Mouse (Mus musculus): ENCODE results near the gene Cog2. TPM values are rescaled to one million over a fixed set of nuclear protein-coding genes. Genes with fewer than 3 reads are reported as not detected.

Cog2 gene
- polyA plus RNA-seq (2016; fragmentation: Nextera tagmentation; extraction: Ambion mirVana): 40.3 and 41.0 TPM in 2 replicates

GRCm38 (mm10) chr8:124520249-124521080 is at the start of gene Cog2:
Cog2 (plus strand) TSS chr8:124520767.
- peaks cover 1% of the 10 kb centered on the region for H3K36me3 ChIP-seq
- peaks cover 15% of the 10 kb centered on the region for H3K4me1 ChIP-seq
- H3K4me2 ChIP-seq (replicated peaks): peak within 1 kb of the TSS; percentile 90
- peak within 1 kb of the TSS; percentile 81 for H3K9ac ChIP-seq
- H3K4me3 ChIP-seq: peak within 1 kb of the TSS; percentile 85
- no peaks in the 10 kb centered on the region for H3K9me3 ChIP-seq
- no peak within 1 kb of the TSS for H3K27ac ChIP-seq
- peak; percentile 99 for ATAC-seq (ENCODE audit: low FRiP score, low read depth)
- H3K27me3 ChIP-seq (replicated peaks): no peaks in the 10 kb centered on the region
- WGBS: 10% methylated on average over 50 of the region's 50 CpGs

- no peak for ATAC-seq (ENCODE audit: low FRiP score, low read depth)
- H3K9ac ChIP-seq: no peak overlapping the region
- H3K4me2 ChIP-seq (replicated peaks): no peak overlapping the region
- H3K4me3 ChIP-seq: no peak overlapping the region
- H3K27ac ChIP-seq: no peak overlapping the region
- no peaks in the 10 kb centered on the region for H3K27me3 ChIP-seq (replicated peaks)
- peaks cover 10% of the 10 kb centered on the region; the same call in 1 of the 2 replicates for H3K4me1 ChIP-seq
- no peaks in the 10 kb centered on the region for H3K36me3 ChIP-seq
- H3K9me3 ChIP-seq: no peaks in the 10 kb centered on the region
- WGBS: 81% methylated on average over 5 of the region's 5 CpGs
These were observed 44.9 kb upstream of the Cog2 start for GRCm38 (mm10) chr8:124475690-124476089.

GRCm38 (mm10) chr8:124476701-124477100 is 43.9 kb upstream of the Cog2 start:
- H3K36me3 ChIP-seq: no peaks in the 10 kb centered on the region
- no peaks in the 10 kb centered on the region for H3K9me3 ChIP-seq
- peaks cover 10% of the 10 kb centered on the region; the same call in 1 of the 2 replicates for H3K4me1 ChIP-seq
- WGBS: 31% methylated on average over 9 of the region's 9 CpGs
- no peak overlapping the region for H3K4me3 ChIP-seq
- H3K9ac ChIP-seq: no peak overlapping the region
- ATAC-seq (ENCODE audit: low FRiP score, low read depth): no peak
- no peak overlapping the region for H3K4me2 ChIP-seq (replicated peaks)
- no peak overlapping the region for H3K27ac ChIP-seq
- no peaks in the 10 kb centered on the region for H3K27me3 ChIP-seq (replicated peaks)

- 78% methylated on average over 3 of the region's 3 CpGs for WGBS
- Histone ChIP-seq H3K4me3 (no peak overlapping the region), H3K27me3 (replicated peaks) (no peaks in the 10 kb centered on the region), H3K36me3 (no peaks in the 10 kb centered on the region), H3K9ac (no peak overlapping the region), H3K4me1 (peaks cover 10% of the 10 kb centered on the region; the same call in 1 of the 2 replicates), H3K4me2 (replicated peaks) (no peak overlapping the region), H3K9me3 (peaks cover 4% of the 10 kb centered on the region; the same call in 1 of the 2 replicates), H3K27ac (no peak overlapping the region)
- no peak for ATAC-seq (ENCODE audit: low FRiP score, low read depth)
These were observed 41.3 kb upstream of the Cog2 start for GRCm38 (mm10) chr8:124479251-124479650.

GRCm38 (mm10) chr8:124480321-124480720 is 40.2 kb upstream of the Cog2 start:
- H3K36me3 ChIP-seq: no peaks in the 10 kb centered on the region
- peaks cover 10% of the 10 kb centered on the region; the same call in 1 of the 2 replicates for H3K4me1 ChIP-seq
- no peaks in the 10 kb centered on the region for H3K27me3 ChIP-seq (replicated peaks)
- H3K4me2 ChIP-seq (replicated peaks): no peak overlapping the region
- WGBS: 85% methylated on average over 8 of the region's 8 CpGs
- H3K4me3 ChIP-seq: no peak overlapping the region
- peaks cover 4% of the 10 kb centered on the region; the same call in 1 of the 2 replicates for H3K9me3 ChIP-seq
- H3K9ac ChIP-seq: no peak overlapping the region
- H3K27ac ChIP-seq: no peak overlapping the region
- ATAC-seq (ENCODE audit: low FRiP score, low read depth): no peak

- ATAC-seq (ENCODE audit: low FRiP score, low read depth): no peak
- 86% methylated on average over 2 of the region's 2 CpGs for WGBS
These were observed 37.8 kb upstream of the Cog2 start for GRCm38 (mm10) chr8:124482790-124483189.

GRCm38 (mm10) chr8:124483356-124484115 is 37.0 kb upstream of the Cog2 start:
- Histone ChIP-seq H3K4me2 (replicated peaks) (no peak overlapping the region), H3K4me1 (no peaks in the 10 kb centered on the region), H3K36me3 (no peaks in the 10 kb centered on the region), H3K9me3 (peaks cover 4% of the 10 kb centered on the region; the same call in 1 of the 2 replicates), H3K9ac (no peak overlapping the region), H3K27me3 (replicated peaks) (no peaks in the 10 kb centered on the region), H3K4me3 (no peak overlapping the region), H3K27ac (no peak overlapping the region)
- 72% methylated on average over 7 of the region's 7 CpGs for WGBS
- no peak for ATAC-seq (ENCODE audit: low FRiP score, low read depth)

More at GRCm38 (mm10) chr8:124482790-124483189, 37.8 kb upstream of the Cog2 start:
- Histone ChIP-seq H3K9me3 (peaks cover 4% of the 10 kb centered on the region; the same call in 1 of the 2 replicates), H3K9ac (no peak overlapping the region), H3K4me3 (no peak overlapping the region), H3K27ac (no peak overlapping the region), H3K4me1 (no peaks in the 10 kb centered on the region), H3K36me3 (no peaks in the 10 kb centered on the region), H3K27me3 (replicated peaks) (no peaks in the 10 kb centered on the region), H3K4me2 (replicated peaks) (no peak overlapping the region)

GRCm38 (mm10) chr8:124489311-124489710 is 31.3 kb upstream of the Cog2 start:
- Histone ChIP-seq H3K27ac (no peak overlapping the region), H3K27me3 (replicated peaks) (no peaks in the 10 kb centered on the region), H3K4me3 (no peak overlapping the region), H3K9ac (no peak overlapping the region), H3K36me3 (no peaks in the 10 kb centered on the region), H3K4me2 (replicated peaks) (no peak overlapping the region), H3K4me1 (no peaks in the 10 kb centered on the region), H3K9me3 (no peaks in the 10 kb centered on the region)
- no peak for ATAC-seq (ENCODE audit: low FRiP score, low read depth)
- 96% methylated on average over 6 of the region's 6 CpGs for WGBS

- ATAC-seq (ENCODE audit: low FRiP score, low read depth): no peak
- H3K4me1 ChIP-seq: no peaks in the 10 kb centered on the region
- H3K27me3 ChIP-seq (replicated peaks): no peaks in the 10 kb centered on the region
- WGBS: 88% methylated on average over 6 of the region's 6 CpGs
- H3K27ac ChIP-seq: no peak overlapping the region
- no peak overlapping the region for H3K9ac ChIP-seq
- H3K9me3 ChIP-seq: no peaks in the 10 kb centered on the region
- H3K4me2 ChIP-seq (replicated peaks): no peak overlapping the region
- no peaks in the 10 kb centered on the region for H3K36me3 ChIP-seq
- no peak overlapping the region for H3K4me3 ChIP-seq
These were observed 30.8 kb upstream of the Cog2 start for GRCm38 (mm10) chr8:124489786-124490185.

- Histone ChIP-seq H3K4me1 (no peaks in the 10 kb centered on the region), H3K27me3 (replicated peaks) (no peaks in the 10 kb centered on the region), H3K36me3 (no peaks in the 10 kb centered on the region), H3K4me3 (no peak overlapping the region), H3K9me3 (no peaks in the 10 kb centered on the region), H3K9ac (no peak overlapping the region), H3K27ac (no peak overlapping the region), H3K4me2 (replicated peaks) (no peak overlapping the region)
- 89% methylated on average over 3 of the region's 3 CpGs for WGBS
- no peak for ATAC-seq (ENCODE audit: low FRiP score, low read depth)
These were observed 26.2 kb upstream of the Cog2 start for GRCm38 (mm10) chr8:124494397-124494796.

- no peaks in the 10 kb centered on the region for H3K36me3 ChIP-seq
- 91% methylated on average over 15 of the region's 15 CpGs for WGBS
- no peak for ATAC-seq (ENCODE audit: low FRiP score, low read depth)
- no peaks in the 10 kb centered on the region for H3K4me1 ChIP-seq
- no peak overlapping the region for H3K27ac ChIP-seq
- H3K9me3 ChIP-seq: no peaks in the 10 kb centered on the region
- H3K27me3 ChIP-seq (replicated peaks): no peaks in the 10 kb centered on the region
- H3K4me2 ChIP-seq (replicated peaks): no peak overlapping the region
- no peak overlapping the region for H3K9ac ChIP-seq
- no peak overlapping the region for H3K4me3 ChIP-seq
These were observed 25.6 kb upstream of the Cog2 start for GRCm38 (mm10) chr8:124494955-124495354.

GRCm38 (mm10) chr8:124495676-124496075 is 24.9 kb upstream of the Cog2 start:
- 69% methylated on average over 11 of the region's 11 CpGs for WGBS
- H3K9me3 ChIP-seq: no peaks in the 10 kb centered on the region
- H3K27ac ChIP-seq: no peak overlapping the region
- H3K4me1 ChIP-seq: no peaks in the 10 kb centered on the region
- no peak overlapping the region for H3K9ac ChIP-seq
- H3K36me3 ChIP-seq: no peaks in the 10 kb centered on the region
- H3K4me2 ChIP-seq (replicated peaks): no peak overlapping the region
- ATAC-seq (ENCODE audit: low FRiP score, low read depth): no peak
- H3K27me3 ChIP-seq (replicated peaks): no peaks in the 10 kb centered on the region
- no peak overlapping the region for H3K4me3 ChIP-seq
